Mouse (Mus musculus) T-helper 17 cell (primary cell): ENCODE measurements around the gene Olfr177.

Experiments used
- in situ Hi-C, 2 experiments: fragments of 300-600 bp; cut with MboI, MseI; formaldehyde crosslinking; loops; 1 replicate in 1 of 2; 2 replicates in 1 of 2; pipeline ENCODE4 v1.15.1; 2025; ENCODE audit warnings: high pct_unique_total_duplicates in 2 of 2

Gene Olfr177

GRCm38 (mm10) chr16:58874668-58875067, at the start of gene Olfr177:
Gene Olfr177, minus strand, starts transcription at chr16:58874768.
- in situ Hi-C loops, result no loop called here

GRCm38 (mm10) chr16:58891963-58892362, 17.4 kb upstream of the Olfr177 start, which contains the start of gene Olfr178:
Gene Olfr178, minus strand, starts transcription at chr16:58892063.
- in situ Hi-C loops, result no loop called here

DNA sequence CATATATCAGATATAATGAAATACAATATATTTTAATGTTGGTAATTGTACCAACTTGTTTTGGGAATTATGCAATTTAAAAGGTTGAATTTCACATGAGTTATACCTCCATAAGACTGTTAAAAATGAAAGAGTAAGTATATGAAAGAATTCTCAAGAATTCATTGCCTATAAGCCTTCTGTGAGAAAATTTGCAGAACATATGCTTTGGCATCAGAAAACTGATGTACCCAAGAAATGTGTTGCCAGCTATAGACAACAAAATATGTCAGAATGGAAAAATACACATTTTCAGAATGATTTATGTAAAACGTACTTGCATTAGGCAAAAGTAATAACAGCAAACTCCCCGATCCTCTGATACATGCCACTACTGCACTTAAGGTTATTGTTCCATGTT, 9.8 kb upstream of the Olfr177 start:
- in situ Hi-C loops, result no loop called here

- in situ Hi-C loops, result no loop called here
Observed at GRCm38 (mm10) chr16:58861479-58861878, 13.1 kb downstream of the Olfr177 start.

DNA sequence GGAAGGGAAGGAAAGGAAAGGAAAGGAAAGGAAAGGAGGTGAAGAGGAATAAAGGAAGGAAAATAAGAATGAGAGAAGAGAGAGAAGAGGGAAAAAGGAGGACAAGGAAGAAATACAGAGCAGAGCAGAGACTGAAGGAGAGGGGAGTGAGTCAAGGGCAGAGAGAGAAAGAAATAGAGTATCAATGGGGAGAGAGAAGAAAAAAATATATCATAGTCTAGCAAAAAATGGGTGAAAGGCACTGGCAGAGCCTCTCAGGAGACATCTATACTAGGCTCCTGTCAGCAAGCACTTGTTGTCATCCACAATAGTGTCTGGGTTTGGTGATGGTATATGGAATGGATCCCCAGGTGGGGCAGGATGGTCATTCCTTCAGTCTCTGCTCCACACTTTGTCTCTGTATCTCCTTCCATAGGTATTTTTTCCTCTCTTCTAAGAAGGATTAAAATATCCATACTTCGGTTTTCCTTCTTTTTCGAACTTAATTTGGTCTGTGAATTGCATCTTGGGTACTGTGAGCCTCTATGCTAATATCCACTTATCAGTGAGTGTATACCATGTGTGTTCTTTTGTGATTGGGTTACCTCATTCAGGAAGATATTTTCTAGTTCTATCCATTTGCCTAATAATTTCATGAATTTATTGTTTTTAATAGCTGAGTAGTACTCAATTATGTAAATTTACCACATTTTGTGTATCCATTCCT, 14.4 kb downstream of the Olfr177 start:
- in situ Hi-C loops, result no loop called here

- in situ Hi-C loops, result no loop called here
Observed at GRCm38 (mm10) chr16:58826732-58827319, 47.7 kb downstream of the Olfr177 start, which contains the start of gene Olfr175-ps1. Gene Olfr175-ps1, minus strand, starts transcription at chr16:58826782.
